Mouse (Mus musculus): ENCODE results near the gene Adad2. TPM values are rescaled to one million over a fixed set of nuclear protein-coding genes. Genes with fewer than 3 reads are reported as not detected.

The Adad2 gene
- polyA plus RNA-seq, 1 experiment from 2014 or later, result 0.24 TPM

GRCm38 (mm10) chr8:119665270-119665669 is 52.7 kb downstream of the Adad2 start:
- no peak overlapping the region for H3K9ac ChIP-seq
- H3K9me3 ChIP-seq (replicated peaks), result no peaks in the 10 kb centered on the region
- H3K36me3 ChIP-seq, result no peaks in the 10 kb centered on the region
- H3K27ac ChIP-seq (replicated peaks), result no peak overlapping the region
- H3K4me3 ChIP-seq (replicated peaks), result no peak overlapping the region
- 65% methylated on average over 6 of the region's 6 CpGs for WGBS
- H3K4me2 ChIP-seq (replicated peaks), result no peak overlapping the region
- H3K4me1 ChIP-seq, result peaks cover 24% of the 10 kb centered on the region
- peaks cover 5% of the 10 kb centered on the region for H3K27me3 ChIP-seq
- no peak for ATAC-seq (ENCODE audit: insufficient number of reproducible peaks, low FRiP score, low TSS enrichment, low read depth)

Other genes starting within 250 kb of the Adad2 start
- gene Mlycd, start 217.9 kb upstream of the Adad2 start, polyA plus RNA-seq (2015; fragmentation: Nextera tagmentation; extraction: Ambion mirVana), result 15.3 and 15.5 TPM in 2 replicates
- 2.1 and 3.0 TPM in 2 replicates for gene Osgin1, start 178.6 kb upstream of the Adad2 start, polyA plus RNA-seq (2015; fragmentation: Nextera tagmentation; extraction: Ambion mirVana)
- gene Necab2, start 166.0 kb upstream of the Adad2 start, polyA plus RNA-seq (2015; fragmentation: Nextera tagmentation; extraction: Ambion mirVana), result 2.5 and 4.7 TPM in 2 replicates
- 0.09 and 0.30 TPM in 2 replicates for gene Slc38a8, start 111.0 kb upstream of the Adad2 start, polyA plus RNA-seq (2015; fragmentation: Nextera tagmentation; extraction: Ambion mirVana)
- gene Mbtps1, start 54.0 kb upstream of the Adad2 start, polyA plus RNA-seq (2015; fragmentation: Nextera tagmentation; extraction: Ambion mirVana), result 118 TPM in 2 replicates
- gene Hsdl1, start 37.6 kb upstream of the Adad2 start, polyA plus RNA-seq (2015; fragmentation: Nextera tagmentation; extraction: Ambion mirVana), result 30.0 and 31.1 TPM in 2 replicates
- 2.9 and 6.8 TPM in 2 replicates for gene Dnaaf1, start 37.5 kb upstream of the Adad2 start, polyA plus RNA-seq (2015; fragmentation: Nextera tagmentation; extraction: Ambion mirVana)
- 11.8 and 13.3 TPM in 2 replicates for gene Taf1c, start 7.5 kb upstream of the Adad2 start, polyA plus RNA-seq (2015; fragmentation: Nextera tagmentation; extraction: Ambion mirVana)
- gene Kcng4, start 22.9 kb downstream of the Adad2 start, polyA plus RNA-seq (2015; fragmentation: Nextera tagmentation; extraction: Ambion mirVana), result 0.43 and 0.55 TPM in 2 replicates
- 2.0 and 2.6 TPM in 2 replicates for gene Wfdc1, start 53.6 kb downstream of the Adad2 start, polyA plus RNA-seq (2015; fragmentation: Nextera tagmentation; extraction: Ambion mirVana)
- 4.6 and 6.5 TPM in 2 replicates for gene Atp2c2, start 87.3 kb downstream of the Adad2 start, polyA plus RNA-seq (2015; fragmentation: Nextera tagmentation; extraction: Ambion mirVana)
- 12.6 and 13.4 TPM in 2 replicates for gene Tldc1, start 165.7 kb downstream of the Adad2 start, polyA plus RNA-seq (2015; fragmentation: Nextera tagmentation; extraction: Ambion mirVana)
- 76.6 and 105 TPM in 2 replicates for gene Cotl1, start 227.8 kb downstream of the Adad2 start, polyA plus RNA-seq (2015; fragmentation: Nextera tagmentation; extraction: Ambion mirVana)
- gene Klhl36, start 249.5 kb downstream of the Adad2 start, polyA plus RNA-seq (2015; fragmentation: Nextera tagmentation; extraction: Ambion mirVana), result 13.7 and 14.1 TPM in 2 replicates